Mouse (Mus musculus) right cerebral cortex, adult 2 months (tissue): ENCODE results near the gene Gemin4.
A peak's percentile ranks its signal among the peaks of the same experiment; 100 is the strongest.
"Not testable (repeated sequence)": the region's sequence is repeated elsewhere in the genome, so short reads cannot be mapped to it uniquely, and the experiment has no call there.

ENCODE experiments used
- DNase-seq, 2 experiments: peaks; one replicate each; pipeline ENCODE4 v3.0.0; 2021 to 2022; ENCODE audit warnings: low spot score in 2 of 2

Gemin4 gene

DNA sequence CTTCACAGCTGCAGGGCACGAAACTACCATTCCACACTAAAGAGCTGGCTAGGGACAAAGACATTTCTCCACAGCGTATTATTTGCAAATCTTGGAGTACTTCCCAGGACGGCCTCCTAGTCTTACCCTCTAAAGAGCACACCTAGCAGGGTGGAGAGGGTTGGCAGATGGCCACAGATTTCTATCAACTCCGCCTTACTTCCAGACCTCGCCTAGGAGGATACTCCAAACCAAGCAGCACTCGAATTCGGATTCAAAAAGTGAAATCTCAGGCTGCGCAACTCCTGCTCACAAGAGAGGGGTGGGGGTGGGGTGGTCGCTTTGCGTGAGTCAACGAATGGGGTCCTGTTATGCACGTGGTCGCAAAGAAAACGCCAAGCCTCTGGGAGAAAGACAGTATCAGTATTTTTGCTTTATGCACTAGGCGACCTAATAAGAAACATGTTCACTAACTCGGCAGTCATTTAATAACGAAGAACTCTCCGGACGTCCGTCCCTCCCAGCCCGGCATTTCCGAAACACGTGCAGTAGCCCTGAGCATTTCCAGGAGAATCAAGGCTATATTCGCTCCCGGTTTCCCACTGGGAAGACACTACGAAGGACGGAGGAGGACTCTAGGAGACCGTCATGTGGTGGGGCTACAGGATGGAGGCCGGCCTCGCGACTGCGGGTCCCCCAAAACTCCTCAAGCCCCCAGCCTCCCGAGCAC is 629 bp downstream of the Gemin4 start:
- no peak for DNase-seq

GRCm38 (mm10) chr11:76216049-76216540 is 1.4 kb downstream of the Gemin4 start:
- DNase-seq, result no peak

- DNase-seq, result no peak
Observed at GRCm38 (mm10) chr11:76215011-76215410, 2.5 kb downstream of the Gemin4 start.

DNA sequence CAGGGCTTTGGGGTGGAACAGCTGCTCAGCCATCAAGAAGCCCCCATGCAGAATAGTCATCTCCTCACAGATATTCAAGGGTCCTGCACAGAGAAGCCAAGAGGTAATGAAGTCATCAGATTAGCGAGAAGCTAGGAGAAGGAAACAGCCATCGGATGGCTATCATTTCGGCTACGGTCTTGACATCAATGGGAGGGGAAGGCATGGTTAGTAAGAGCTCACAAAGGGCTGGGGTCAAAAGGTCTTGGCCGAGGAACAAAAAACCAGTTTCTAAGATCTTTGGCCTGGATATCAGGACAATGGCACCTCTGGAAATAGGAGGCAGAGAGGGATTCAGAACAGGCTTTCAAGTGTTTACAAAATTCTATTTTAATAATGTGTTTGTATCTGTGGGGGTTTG is 3.6 kb downstream of the Gemin4 start:
- DNase-seq, result no peak

DNA sequence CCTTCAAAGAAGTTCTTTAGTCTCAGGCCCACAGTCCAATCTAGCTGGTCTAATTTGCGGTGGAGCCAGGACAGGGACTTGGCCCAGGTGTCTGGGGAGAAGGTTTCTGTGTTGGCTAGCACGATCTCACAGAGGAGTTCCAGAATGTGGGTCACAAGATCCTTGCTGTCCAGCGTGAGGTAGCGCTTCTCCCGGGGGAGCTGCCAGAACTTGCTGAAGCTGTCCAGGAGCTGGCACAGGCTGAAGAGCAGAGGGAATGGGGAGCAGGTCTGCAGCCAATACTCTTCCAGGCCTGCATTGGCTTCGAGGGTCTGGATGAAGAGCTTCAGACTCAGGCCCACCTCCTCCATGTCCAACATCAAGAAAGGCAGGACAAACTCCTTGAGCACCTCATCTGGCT is 5.9 kb downstream of the Gemin4 start:
- not testable (repeated sequence) for DNase-seq

DNA sequence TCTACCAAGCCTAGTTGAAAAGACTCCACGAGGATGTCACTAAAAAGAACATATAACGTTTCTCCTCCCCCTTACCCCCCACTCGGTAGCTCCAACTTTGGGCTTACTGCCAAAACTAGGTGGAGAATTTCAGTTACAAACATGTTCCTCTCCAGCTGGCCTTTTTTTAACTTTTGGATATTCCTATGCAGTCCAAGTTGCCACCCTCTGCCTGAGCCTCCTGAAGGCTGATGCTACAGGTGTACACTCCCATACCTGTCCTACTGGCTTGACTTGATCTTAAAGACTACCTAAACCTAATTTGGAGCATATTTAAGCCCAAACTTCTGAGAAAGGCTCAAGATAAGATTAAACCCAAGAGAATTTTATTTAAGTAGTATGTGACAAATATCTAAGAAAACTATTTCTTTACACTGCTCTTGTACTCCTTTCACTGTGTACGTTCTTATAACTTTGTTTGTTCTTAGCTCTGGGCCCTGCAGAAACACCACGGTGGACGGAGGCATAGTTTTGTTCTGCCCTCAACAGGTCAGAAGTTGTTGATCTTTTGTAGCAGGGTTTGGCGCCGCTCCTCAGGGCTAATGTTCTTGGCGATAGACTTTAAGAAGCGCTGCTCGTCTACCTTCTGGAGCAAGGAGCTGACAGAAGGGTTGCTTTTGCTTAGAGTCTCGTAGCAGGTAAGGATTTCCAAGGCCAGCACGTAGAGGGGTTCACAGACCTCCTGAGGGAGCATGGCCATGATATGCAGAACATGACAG is 7.1 kb downstream of the Gemin4 start:
- no peak for DNase-seq

GRCm38 (mm10) chr11:76206793-76207192 is 10.7 kb downstream of the Gemin4 start:
- DNase-seq, result no peak

DNA sequence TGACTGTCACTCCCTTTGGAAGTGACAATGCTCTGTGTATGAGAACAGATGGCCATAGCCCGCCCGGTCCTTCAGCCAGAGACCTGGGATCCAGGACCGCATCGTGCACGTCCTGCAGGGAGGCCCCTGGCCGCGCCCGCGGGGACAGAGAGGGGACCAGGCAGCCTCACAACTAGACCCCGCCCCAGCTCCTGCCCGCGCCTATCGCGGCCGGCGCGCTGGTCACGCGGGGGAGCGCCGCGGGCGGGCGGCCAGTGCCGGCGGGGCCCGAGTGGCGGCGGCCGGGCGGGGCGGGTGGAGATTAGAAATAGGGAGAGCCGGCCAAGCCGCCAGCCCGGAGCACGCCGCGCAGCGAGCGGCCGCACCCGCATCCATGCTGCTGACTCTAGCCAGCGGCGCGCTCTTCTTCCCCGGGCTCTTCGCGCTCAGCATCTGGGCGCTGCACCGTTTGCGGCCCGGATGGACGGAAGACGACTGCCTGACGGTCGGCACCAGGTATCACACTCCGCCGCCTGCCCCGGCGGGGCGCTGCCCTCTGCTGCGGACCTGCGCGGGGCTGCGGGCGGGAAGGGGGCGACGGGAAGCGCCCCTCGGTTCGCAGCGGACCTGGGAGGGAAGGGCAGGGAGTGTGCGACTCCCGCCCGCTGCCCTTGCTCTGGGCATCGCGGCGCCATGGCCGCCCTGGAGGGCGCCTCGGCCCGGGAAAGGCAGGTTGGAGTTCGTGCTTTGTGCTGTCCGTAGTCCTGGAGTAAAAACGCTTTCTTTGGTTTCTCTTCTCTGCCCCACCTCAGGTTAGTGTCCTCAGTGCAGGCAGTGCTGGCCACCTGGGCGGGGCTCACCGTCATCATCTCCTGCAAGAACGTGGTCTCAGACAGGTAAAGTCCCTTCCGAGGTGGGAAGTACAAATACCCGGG is 15.4 kb downstream of the Gemin4 start:
- peak; percentile 76 to 78 for DNase-seq

GRCm38 (mm10) chr11:76196977-76197469 is 20.4 kb downstream of the Gemin4 start:
- DNase-seq, result no peak

- no peak for DNase-seq
Observed at GRCm38 (mm10) chr11:76196275-76196976, 21.0 kb downstream of the Gemin4 start.

DNA sequence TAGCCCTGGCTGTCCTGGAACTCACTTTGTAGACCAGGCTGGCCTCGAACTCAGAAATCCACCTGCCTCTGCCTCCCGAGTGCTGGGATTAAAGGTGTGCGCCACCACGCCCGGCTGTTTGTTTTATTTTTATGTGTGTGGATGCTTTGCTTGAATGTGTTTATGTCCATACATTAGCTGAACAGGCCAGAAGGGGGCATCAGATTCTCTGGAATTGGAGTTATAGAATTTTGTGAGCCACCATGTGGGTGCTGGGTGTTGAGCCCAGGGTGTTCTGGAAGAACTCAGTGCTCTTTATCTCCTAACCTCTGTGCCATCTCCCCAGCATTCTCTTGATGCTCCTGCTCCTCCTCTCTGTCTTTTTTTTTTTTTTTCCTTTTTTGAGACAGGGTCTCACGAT is 30.6 kb downstream of the Gemin4 start:
- DNase-seq, result no peak

- DNase-seq, result no peak
Observed at GRCm38 (mm10) chr11:76183745-76184144, 33.7 kb downstream of the Gemin4 start.

- no peak for DNase-seq
Observed at GRCm38 (mm10) chr11:76180146-76180540, 37.3 kb downstream of the Gemin4 start.

DNA sequence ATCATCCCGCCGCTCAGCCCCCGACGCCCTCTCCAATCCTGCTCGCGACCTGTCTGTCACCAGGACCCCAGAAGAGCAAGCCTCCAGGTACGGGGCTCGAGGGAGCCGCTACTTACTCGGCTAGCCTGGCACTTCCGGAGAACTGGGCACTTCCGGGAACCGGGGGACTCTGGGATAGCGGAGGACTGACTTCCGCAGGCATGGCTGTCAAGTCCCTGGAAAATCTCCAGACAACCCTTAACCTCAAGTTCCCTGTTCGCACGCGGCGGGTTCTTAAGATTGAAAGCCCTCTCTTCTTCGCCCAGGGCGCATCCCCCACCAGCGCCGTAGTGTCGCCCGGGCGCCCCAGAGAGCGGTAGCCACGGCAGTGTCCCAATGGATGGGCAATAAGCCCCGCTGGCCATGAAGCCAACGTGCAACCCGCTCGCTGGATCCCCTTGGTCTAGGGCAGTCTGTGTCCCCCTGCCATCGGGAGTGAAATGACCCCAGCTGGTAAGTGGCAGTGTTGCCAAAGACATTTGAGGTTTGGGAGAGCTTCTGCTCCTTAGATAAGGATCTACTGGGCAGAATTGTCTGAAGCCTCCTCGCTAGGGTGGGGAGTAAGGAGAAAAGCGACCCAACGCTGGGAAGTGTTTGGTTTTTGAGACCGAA is 37.8 kb downstream of the Gemin4 start, which contains the start of the genes Vps53 and Fam57a:
Gene Vps53 (minus strand): TSS at position 153 of the 651 bp plus-strand sequence.
Gene Fam57a (plus strand): TSS at position 177 of the 651 bp plus-strand sequence.
- peak; percentile 90 to 93 for DNase-seq

- peak; percentile 52 to 55 for DNase-seq
Observed at GRCm38 (mm10) chr11:76178726-76179494, 38.6 kb downstream of the Gemin4 start.

DNA sequence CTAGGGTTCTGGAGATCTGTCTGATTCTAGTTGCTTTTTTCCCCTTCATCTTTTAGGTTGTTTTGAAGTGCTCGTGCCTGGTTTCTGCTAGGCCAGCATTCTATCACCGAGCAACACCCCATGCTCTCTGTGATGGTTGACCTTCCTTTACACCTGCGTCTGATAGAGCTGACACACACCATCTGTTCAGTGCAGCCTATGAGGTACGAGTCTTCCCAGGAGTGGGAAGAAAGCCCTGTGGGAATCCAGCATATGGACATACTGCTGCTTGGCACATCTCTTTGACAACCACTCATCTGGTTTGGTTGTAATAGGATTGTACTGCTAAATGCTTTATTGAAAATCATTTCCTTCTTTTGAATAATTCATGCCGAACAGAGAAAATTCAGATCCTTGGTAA is 47.3 kb downstream of the Gemin4 start:
- DNase-seq, result peak in 1 of 2 experiments; percentile 24

DNA sequence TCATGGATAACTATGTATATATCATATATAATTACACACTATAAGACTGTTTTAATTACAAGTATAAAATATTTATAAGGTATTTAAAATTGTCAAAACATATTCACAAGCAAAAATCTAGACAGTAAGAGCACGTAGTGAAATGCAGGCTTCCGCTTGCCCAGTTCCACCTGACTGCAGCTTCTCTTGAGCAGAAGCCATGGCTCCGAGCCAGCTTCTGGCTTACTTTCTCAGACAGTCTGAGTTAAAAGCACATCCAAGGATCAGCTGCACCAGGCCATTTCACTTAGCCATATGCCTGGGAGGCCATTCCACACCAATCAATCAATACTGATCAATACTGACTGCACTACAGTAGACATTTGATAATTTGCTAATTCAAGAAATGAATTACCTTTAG is 48.5 kb downstream of the Gemin4 start:
- no peak for DNase-seq

DNA sequence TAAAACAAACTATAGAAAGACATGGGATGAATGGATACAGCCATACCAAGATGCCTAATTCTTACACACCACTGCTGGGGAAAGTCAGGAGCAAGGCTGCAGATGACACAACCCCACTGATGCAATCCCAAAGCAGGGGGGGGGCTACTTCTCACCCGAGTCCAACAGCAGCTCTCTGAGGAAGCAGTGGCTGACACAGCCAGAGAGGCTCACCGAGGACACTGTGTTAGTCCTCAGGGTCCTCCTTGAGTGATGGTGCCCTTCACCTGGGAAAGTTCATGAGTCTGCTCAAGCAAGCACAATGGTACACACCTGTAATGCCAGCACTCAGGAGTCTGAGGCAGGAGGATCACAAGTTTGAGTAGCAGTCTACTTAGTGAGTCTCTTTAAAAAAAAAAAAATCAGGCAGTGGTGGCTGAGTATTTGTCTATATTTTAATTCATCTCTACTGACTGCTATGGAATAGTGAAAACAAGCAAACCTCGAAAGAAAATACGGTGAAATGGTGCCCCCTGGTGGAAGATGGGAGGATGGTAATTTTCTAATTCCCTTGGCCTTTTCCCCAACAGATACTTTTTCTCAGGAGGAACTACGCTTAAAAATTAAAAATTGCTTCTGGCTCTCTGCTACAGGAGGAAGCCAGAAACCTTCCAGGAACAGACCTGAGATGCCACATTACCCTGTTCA is 50.2 kb downstream of the Gemin4 start:
- peak; percentile 82 to 87 for DNase-seq

DNA sequence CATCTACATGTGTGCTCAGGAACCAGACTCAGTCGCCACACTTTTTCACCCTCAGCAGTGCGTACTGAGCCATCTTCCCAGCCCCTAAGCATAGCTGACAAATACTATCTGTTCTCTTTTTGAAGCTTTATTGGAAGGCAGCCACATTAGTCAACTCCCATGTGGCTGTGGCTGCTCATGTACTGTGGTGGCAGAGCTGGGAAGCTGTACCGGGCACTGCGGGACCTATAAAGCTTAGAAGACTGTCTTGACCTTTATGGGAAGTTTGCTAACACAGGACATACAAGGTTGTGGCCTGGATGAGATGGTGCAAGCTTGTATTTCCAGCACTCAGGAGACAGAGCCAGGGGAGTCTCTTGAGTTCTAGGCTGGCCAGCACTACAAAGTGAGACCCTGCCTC is 50.8 kb downstream of the Gemin4 start:
- DNase-seq, result no peak
